Comparison of ENCODE assay signal across 19 mouse cellular contexts in the genomic region with DNA sequence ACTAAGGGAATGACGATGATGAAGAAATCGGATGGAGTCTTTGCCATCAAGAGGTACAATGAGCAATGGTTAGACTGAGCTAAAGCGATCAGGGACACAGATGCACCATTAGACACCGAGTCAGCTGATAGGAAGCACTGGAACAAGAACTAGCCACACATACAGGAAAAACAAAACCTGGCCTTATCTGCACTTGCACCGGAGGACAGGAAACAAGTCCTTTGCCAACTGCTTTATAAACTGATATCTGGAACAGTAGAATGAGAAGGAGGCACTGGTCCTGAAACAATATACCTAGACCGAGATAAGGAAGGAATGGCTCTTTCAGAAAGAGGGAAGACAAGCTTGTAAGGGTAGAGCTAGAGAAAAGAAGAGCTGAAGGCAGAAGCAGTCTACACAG.
"Had no signal": no experiment of that assay in that cellular context is flagged by ENCODE, and none has a peak within 500 bp of the region (broad histone marks: within the 10 kb centered on the region; RNA-seq: fewer than 3 reads in every experiment).

No protein-coding gene starts in this region.

- H3K36me3 ChIP-seq: neural tube, embryonic 15.5 days; stomach, embryonic 15.5 days had no signal

- H3K9ac ChIP-seq: kidney, embryonic 15.5 days; liver, embryonic 13.5 days; neural tube, embryonic 12.5 days; neural tube, embryonic 15.5 days; stomach, embryonic 15.5 days had no signal

- H3K4me1 ChIP-seq: kidney, embryonic 15.5 days; liver, embryonic 13.5 days; midbrain, embryonic 10.5 days; neural tube, embryonic 12.5 days; neural tube, embryonic 15.5 days; stomach, embryonic 15.5 days had no signal

- H3K4me3 ChIP-seq: kidney, embryonic 15.5 days; left cerebral cortex, adult 2 months; liver, embryonic 13.5 days; midbrain, embryonic 10.5 days; neural tube, embryonic 12.5 days; neural tube, embryonic 15.5 days; stomach, embryonic 15.5 days had no signal

- H3K27ac ChIP-seq: kidney, embryonic 15.5 days; left cerebral cortex, adult 2 months; liver, embryonic 13.5 days; midbrain, embryonic 10.5 days; neural tube, embryonic 12.5 days; neural tube, embryonic 15.5 days; stomach, embryonic 15.5 days had no signal

- H3K27me3 ChIP-seq: kidney, embryonic 15.5 days; liver, embryonic 13.5 days; neural tube, embryonic 12.5 days; neural tube, embryonic 15.5 days; stomach, embryonic 15.5 days had no signal

- H3K9me3 ChIP-seq: kidney, embryonic 15.5 days; liver, embryonic 13.5 days; midbrain, embryonic 10.5 days; neural tube, embryonic 12.5 days; neural tube, embryonic 15.5 days; stomach, embryonic 15.5 days had no signal

- DNase-seq: kidney, adult 8-10 months; kidney, postnatal 10 days; kidney, postnatal 36 days; layer of hippocampus, postnatal 36 days; liver, embryonic 13.5 days; lung, adult 2 months; lung, postnatal 14 days; lung, postnatal 4 days; midbrain, embryonic 14.5 days; retina, postnatal 1 day; right cerebral cortex, postnatal 25 days; spleen, adult 18-20 months; thymus, postnatal 25 days had no signal

- H3K4me2 ChIP-seq: kidney, embryonic 15.5 days; liver, embryonic 13.5 days; neural tube, embryonic 12.5 days; neural tube, embryonic 15.5 days; stomach, embryonic 15.5 days had no signal
